Mouse (Mus musculus) MEL (cell line): ENCODE data around the gene Ddx21. TPM values are rescaled to one million over a fixed set of nuclear protein-coding genes. Genes with fewer than 3 reads are reported as not detected.

ENCODE experiments used
- DNase-seq: peaks from one replicate; pipeline ENCODE4 v3.0.0; 2011; ENCODE audit warnings: low read depth, low spot score
- H3K27ac ChIP-seq: 2 replicates; pipeline ENCODE4 v1.5.1; 2012; ENCODE audit warnings: low read depth, mild to moderate bottlenecking, control low read depth, low read length, moderate library complexity; ENCODE audit not compliant: control insufficient read depth
- H3K27me3 ChIP-seq, 2 experiments: fragments of 150-350 bp in 1 of 2; sonication (generic) in 1 of 2; 2 replicates each; pipeline ENCODE4 v1.6.1; 2012; ENCODE audit warnings: low read length in 2 of 2, mild to moderate bottlenecking in 2 of 2, improper control_type of control experiment in 1 of 2, moderate library complexity in 1 of 2; ENCODE audit not compliant: insufficient read depth in 2 of 2, control insufficient read depth in 1 of 2
- H3K36me3 ChIP-seq, 2 experiments: 2 replicates each; pipeline ENCODE4 v1.6.1; 2012 to 2014; ENCODE audit warnings: low read length in 2 of 2, improper control_type of control experiment in 1 of 2, inconsistent platforms in 1 of 2, mild to moderate bottlenecking in 1 of 2; ENCODE audit not compliant: insufficient read depth in 2 of 2, control insufficient read depth in 1 of 2
- H3K4me1 ChIP-seq, 2 experiments: fragments of 150-350 bp in 1 of 2; sonication (generic) in 1 of 2; 2 replicates each; pipeline ENCODE4 v1.6.1; 2012; ENCODE audit warnings: low read length in 2 of 2, improper control_type of control experiment in 1 of 2, mild to moderate bottlenecking in 1 of 2; ENCODE audit not compliant: insufficient read depth in 2 of 2, control insufficient read depth in 1 of 2
- H3K4me3 ChIP-seq, 2 experiments: fragments of 150-350 bp in 1 of 2; sonication (generic) in 1 of 2; 2 replicates each; pipeline ENCODE4 v1.5.1; 2012; ENCODE audit warnings: low read depth in 2 of 2, low read length in 2 of 2, mild to moderate bottlenecking in 2 of 2, moderate library complexity in 2 of 2, control low read depth in 1 of 2, improper control_type of control experiment in 1 of 2; ENCODE audit not compliant: control insufficient read depth in 1 of 2, insufficient read depth in 1 of 2
- H3K79me2 ChIP-seq: 2 replicates; pipeline ENCODE4 v1.6.1; 2012; ENCODE audit warnings: mild to moderate bottlenecking, low read length, moderate library complexity; ENCODE audit not compliant: control insufficient read depth, poor library complexity, insufficient read depth
- H3K9ac ChIP-seq: 2 replicates; pipeline ENCODE4 v1.6.1; 2012; ENCODE audit warnings: low read depth, mild to moderate bottlenecking, control low read depth, low read length, moderate library complexity; ENCODE audit not compliant: control insufficient read depth, poor library complexity, severe bottlenecking
- H3K9me3 ChIP-seq: fragments of 150-350 bp; sonication (generic); replicated peaks from 2 replicates; pipeline ENCODE4 v1.6.1; 2012; ENCODE audit warnings: mild to moderate bottlenecking, low read length, improper control_type of control experiment, moderate library complexity; ENCODE audit not compliant: insufficient read depth
- BHLHE40 ChIP-seq: IDR thresholded peaks from 2 replicates; pipeline ENCODE4 v1.6.1; 2012; ENCODE audit warnings: low read depth, mild to moderate bottlenecking, inconsistent platforms, low read length, improper control_type of control experiment, borderline replicate concordance
- CHD2 ChIP-seq: IDR thresholded peaks from 2 replicates; pipeline ENCODE4 v1.6.1; 2011; ENCODE audit warnings: low read length, improper control_type of control experiment
- E2F4 ChIP-seq: IDR thresholded peaks from 2 replicates; pipeline ENCODE4 v1.6.1; 2011; ENCODE audit warnings: low read depth, low read length, improper control_type of control experiment, borderline replicate concordance
- ELF1 ChIP-seq: IDR thresholded peaks from 2 replicates; pipeline ENCODE4 v1.6.1; 2014; ENCODE audit warnings: low read depth, mild to moderate bottlenecking, inconsistent platforms, low read length, improper control_type of control experiment, moderate library complexity
- EP300 ChIP-seq, 2 experiments: IDR thresholded peaks; 2 replicates each; pipeline ENCODE4 v1.6.1; 2011; ENCODE audit warnings: improper control_type of control experiment in 2 of 2, low read length in 2 of 2, low read depth in 1 of 2, mild to moderate bottlenecking in 1 of 2
- ETS1 ChIP-seq: IDR thresholded peaks from 2 replicates; pipeline ENCODE4 v1.6.1; 2012; ENCODE audit warnings: low read depth, mild to moderate bottlenecking, inconsistent platforms, low read length, improper control_type of control experiment, moderate library complexity
- GATA1 ChIP-seq: IDR thresholded peaks from 2 replicates; pipeline ENCODE4 v1.6.1; 2011; ENCODE audit warnings: low read depth, low read length, improper control_type of control experiment
- HCFC1 ChIP-seq: IDR thresholded peaks from 2 replicates; pipeline ENCODE4 v1.6.1; 2012; ENCODE audit warnings: low read depth, mild to moderate bottlenecking, inconsistent platforms, low read length, improper control_type of control experiment, moderate library complexity
- JUND ChIP-seq: IDR thresholded peaks from 2 replicates; pipeline ENCODE4 v1.6.1; 2011; ENCODE audit warnings: low read depth, mild to moderate bottlenecking, improper control_type of control experiment, low read length
- KAT2A ChIP-seq: conservative IDR thresholded peaks from 2 replicates; pipeline ENCODE4 v1.6.1; 2012; ENCODE audit warnings: low read depth, low read length, improper control_type of control experiment, inconsistent platforms
- MAX ChIP-seq: IDR thresholded peaks from 2 replicates; pipeline ENCODE4 v1.6.1; 2011; ENCODE audit warnings: low read length, improper control_type of control experiment
- MAZ ChIP-seq: IDR thresholded peaks from 2 replicates; pipeline ENCODE4 v1.6.1; 2012; ENCODE audit warnings: low read depth, mild to moderate bottlenecking, inconsistent platforms, low read length, improper control_type of control experiment
- MEF2A ChIP-seq: IDR thresholded peaks from 2 replicates; pipeline ENCODE4 v1.6.1; 2014; ENCODE audit warnings: low read depth, mild to moderate bottlenecking, inconsistent platforms, low read length, improper control_type of control experiment; ENCODE audit not compliant: poor library complexity, insufficient replicate concordance, severe bottlenecking; ENCODE audit errors: extremely low read depth
- MXI1 ChIP-seq: IDR thresholded peaks from 2 replicates; pipeline ENCODE4 v1.6.1; 2011; ENCODE audit warnings: mild to moderate bottlenecking, low read depth, low read length, improper control_type of control experiment
- MYC ChIP-seq: IDR thresholded peaks from 2 replicates; pipeline ENCODE4 v1.6.1; 2011; ENCODE audit warnings: low read depth, mild to moderate bottlenecking, low read length, improper control_type of control experiment, moderate library complexity
- NELFE ChIP-seq: IDR thresholded peaks from 2 replicates; pipeline ENCODE4 v1.6.1; 2011; ENCODE audit warnings: low read depth, low read length, improper control_type of control experiment
- NRF1 ChIP-seq: IDR thresholded peaks from 2 replicates; pipeline ENCODE4 v1.6.1; 2014; ENCODE audit warnings: low read depth, mild to moderate bottlenecking, inconsistent platforms, low read length, improper control_type of control experiment, moderate library complexity; ENCODE audit not compliant: poor library complexity, insufficient read depth, severe bottlenecking
- POLR2A ChIP-seq, 2 experiments: IDR thresholded peaks; 2 replicates each; pipeline ENCODE4 v1.6.1; 2011 to 2012; ENCODE audit warnings: low read length in 2 of 2, mild to moderate bottlenecking in 2 of 2, control low read depth in 1 of 2, improper control_type of control experiment in 1 of 2, low read depth in 1 of 2, moderate library complexity in 1 of 2; ENCODE audit not compliant: control insufficient read depth in 1 of 2, insufficient read depth in 1 of 2, poor library complexity in 1 of 2
- POLR2AphosphoS2 ChIP-seq: IDR thresholded peaks from 2 replicates; pipeline ENCODE4 v1.6.1; 2011; ENCODE audit warnings: low read length, improper control_type of control experiment
- POLR2AphosphoS5 ChIP-seq: IDR thresholded peaks from 2 replicates; pipeline ENCODE4 v1.6.1; 2012; ENCODE audit warnings: low read depth, borderline replicate concordance, mild to moderate bottlenecking, inconsistent platforms, low read length, moderate library complexity, mixed read lengths
- RAD21 ChIP-seq: IDR thresholded peaks from 2 replicates; pipeline ENCODE4 v1.6.1; 2011; ENCODE audit warnings: mild to moderate bottlenecking, low read depth, low read length, improper control_type of control experiment
- RCOR1 ChIP-seq: IDR thresholded peaks from 2 replicates; pipeline ENCODE4 v1.6.1; 2012; ENCODE audit warnings: low read depth, mild to moderate bottlenecking, inconsistent platforms, low read length, improper control_type of control experiment
- TCF12 ChIP-seq: IDR thresholded peaks from 2 replicates; pipeline ENCODE4 v1.6.1; 2014; ENCODE audit warnings: low read depth, mild to moderate bottlenecking, inconsistent platforms, low read length, improper control_type of control experiment, moderate library complexity
- UBTF ChIP-seq: IDR thresholded peaks from 2 replicates; pipeline ENCODE4 v1.6.1; 2012; ENCODE audit warnings: low read depth, mild to moderate bottlenecking, inconsistent platforms, low read length, improper control_type of control experiment, moderate library complexity, borderline replicate concordance; ENCODE audit not compliant: insufficient read depth
- USF2 ChIP-seq, 2 experiments: IDR thresholded peaks; 2 replicates each; pipeline ENCODE4 v1.6.1; 2011 to 2012; ENCODE audit warnings: improper control_type of control experiment in 2 of 2, low read length in 2 of 2, borderline replicate concordance in 1 of 2, inconsistent platforms in 1 of 2, low read depth in 1 of 2, mild to moderate bottlenecking in 1 of 2; ENCODE audit not compliant: insufficient read depth in 1 of 2
- ZC3H11A ChIP-seq: IDR thresholded peaks from 2 replicates; pipeline ENCODE4 v1.6.1; 2012; ENCODE audit warnings: low read depth, mild to moderate bottlenecking, inconsistent platforms, low read length, improper control_type of control experiment
- ZKSCAN1 ChIP-seq: IDR thresholded peaks from 2 replicates; pipeline ENCODE4 v1.6.1; 2012; ENCODE audit warnings: low read depth, mild to moderate bottlenecking, inconsistent platforms, low read length, improper control_type of control experiment, moderate library complexity
- ZMIZ1 ChIP-seq: IDR thresholded peaks from 2 replicates; pipeline ENCODE4 v1.6.1; 2012; ENCODE audit warnings: low read depth, mild to moderate bottlenecking, inconsistent platforms, low read length, improper control_type of control experiment, moderate library complexity
- ZNF384 ChIP-seq: IDR thresholded peaks from 2 replicates; pipeline ENCODE4 v1.6.1; 2012; ENCODE audit warnings: low read depth, mild to moderate bottlenecking, inconsistent platforms, low read length, improper control_type of control experiment
- polyA plus RNA-seq, 2 experiments: library from polyadenylated mRNA; stranded (reverse) in 1 of 2; unstranded in 1 of 2; fragments of >175 nt in 1 of 2; fragments of >200 nt in 1 of 2; gene quantifications; 2 replicates each; pipeline versions ENCODE4 v1.2.1 to v1.2.4; 2012; ENCODE audit warnings: low replicate concordance in 2 of 2, low read depth in 1 of 2; ENCODE audit not compliant: insufficient read length in 2 of 2, insufficient read depth in 1 of 2, missing spikeins in 1 of 2
- total RNA-seq: library from RNA; depleted of rRNA; stranded (reverse); fragments of 300-350 nt; gene quantifications from 2 replicates; pipeline ENCODE4 v1.2.3, GENCODE M21; 2012

The Ddx21 gene
- total and polyA plus RNA-seq, 3 experiments = 299 to 2,442 (median 386) TPM

- peak; percentile 71 for TF ChIP-seq ELF1
- peak; percentile 43; the same call in 1 of the 2 replicates for TF ChIP-seq E2F4
- TF ChIP-seq, all 39 proteins: peak for 18
Observed at GRCm38 (mm10) chr10:62602177-62603040, at the start of gene Ddx21 (continued).

- Histone ChIP-seq H3K9me3 (no peaks in the 10 kb centered on the region), H3K36me3 (peaks cover 2 to 28% of the 10 kb centered on the region in 2 experiments)
- TF ChIP-seq KAT2A (peak; percentile 48; the same call in 1 of the 2 replicates), ZKSCAN1 (no peak), GATA1 (no peak), JUND (no peak), POLR2AphosphoS5 (no peak), TCF12 (peak; percentile 41; the same call in 1 of the 2 replicates), MAX (peak; percentile 88), HCFC1 (peak; percentile 82), BHLHE40 (0 out of 2 replicates have a peak, but pooled peaks have one; percentile 23), MAZ (peak; percentile 79), RCOR1 (no peak), NELFE (peak; percentile 88), EP300 (IDR thresholded peaks at IDR 0.05; ENCODE audit: low read depth in 1 of 2, low read length in 2 of 2) (peak in 1 of 2 experiments; percentile 7; a peak in 1 of 4 replicates), ZC3H11A (no peak), NRF1 (peak; percentile 50; the same call in 1 of the 2 replicates), POLR2A (IDR thresholded peaks at IDR 0.05; ENCODE audit: control insufficient read depth in 1 of 2, insufficient read depth in 1 of 2, low read depth in 1 of 2, low read length in 2 of 2, poor library complexity in 1 of 2) (peak; percentile 70 to 80; a peak in 3 of 4 replicates), CHD2 (peak; percentile 66), MYC (peak; percentile 85), MXI1 (peak; percentile 91), UBTF (0 out of 2 replicates have a peak, but pooled peaks have one; percentile 15), MEF2A (no peak), RAD21 (no peak), ELF1 (peak; percentile 84), ZMIZ1 (peak; percentile 84), POLR2AphosphoS2 (peak; percentile 69), USF2 (IDR thresholded peaks at IDR 0.05; ENCODE audit: borderline replicate concordance in 1 of 2, insufficient read depth in 1 of 2, low read depth in 1 of 2, low read length in 2 of 2) (no peak), E2F4 (peak; percentile 91), ZNF384 (no peak), ETS1 (no peak; the same call in 1 of the 2 replicates)
Observed at GRCm38 (mm10) chr10:62650881-62651810, 49.1 kb upstream of the Ddx21 start, which contains the start of gene Ddx50. TSS of gene Ddx50 (minus strand) at chr10:62651218.

More at GRCm38 (mm10) chr10:62650881-62651810, 49.1 kb upstream of the Ddx21 start, which contains the start of gene Ddx50:
- peak; percentile 99 for DNase-seq
- no peaks in the 10 kb centered on the region for H3K27me3 ChIP-seq
- H3K4me1 ChIP-seq = peaks cover 8% of the 10 kb centered on the region in 2 experiments
- peak within 1 kb of the TSS; percentile 95 for H3K27ac ChIP-seq
- peak within 1 kb of the TSS; percentile 93 for H3K9ac ChIP-seq
- H3K79me2 ChIP-seq = peaks cover 29% of the 10 kb centered on the region
- peak within 1 kb of the TSS; percentile 80 to 88 for H3K4me3 ChIP-seq
